Mouse (Mus musculus): Measurements from ENCODE around the gene Gak. TPM values are rescaled to one million over a fixed set of nuclear protein-coding genes. Genes with fewer than 3 reads are reported as not detected.

The Gak gene
- polyA plus RNA-seq, 1 experiment from 2014 or later: 46.2 TPM

DNA sequence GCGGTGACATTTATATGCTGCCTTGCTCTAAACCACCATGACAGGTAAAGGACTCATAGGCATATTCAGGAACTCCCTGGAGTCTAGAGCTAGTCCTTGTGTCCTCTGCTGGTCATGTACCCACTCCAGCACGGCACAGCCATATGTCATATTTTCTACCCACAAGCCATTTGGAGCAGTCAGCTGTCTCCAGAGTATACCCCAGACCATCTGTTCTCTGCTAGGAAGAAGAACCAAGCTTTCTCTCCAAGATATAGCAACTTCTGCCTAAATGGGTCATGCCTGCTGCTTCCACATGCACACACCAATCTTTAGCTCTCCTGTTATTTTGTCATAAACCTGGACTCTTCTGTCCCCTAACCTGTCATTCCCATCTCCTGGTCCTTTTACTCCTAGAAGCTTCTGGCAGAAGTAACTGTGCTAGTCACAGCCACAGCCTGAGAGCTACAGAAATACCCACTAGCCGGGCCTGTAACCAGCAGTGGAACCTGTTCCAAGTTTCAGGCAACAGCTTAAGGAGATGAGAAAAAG, 48.1 kb downstream of the Gak start:
- Histone ChIP-seq H3K9ac (ENCODE audit: low read depth, low read length) (no peak overlapping the region), H3K27me3 (replicated peaks; ENCODE audit: control insufficient read depth, insufficient read depth, low read length) (no peaks in the 10 kb centered on the region), H3K4me2 (ENCODE audit: low read depth, low read length) (no peak overlapping the region), H3K36me3 (ENCODE audit: control insufficient read depth, insufficient read depth, low read length) (peaks cover 83% of the 10 kb centered on the region), H3K27ac (replicated peaks; ENCODE audit: low read depth, low read length) (no peak overlapping the region), H3K9me3 (ENCODE audit: control insufficient read depth, low read length) (no peaks in the 10 kb centered on the region), H3K4me3 (ENCODE audit: low read depth, low read length) (no peak overlapping the region), H3K4me1 (ENCODE audit: control insufficient read depth, insufficient read depth, low read length) (no peaks in the 10 kb centered on the region)
- ATAC-seq (ENCODE audit: low read depth): no peak
- no peak for DNase-seq (ENCODE audit: low spot score)
- 92% methylated on average over 3 of the region's 3 CpGs for WGBS

GRCm38 (mm10) chr5:108573054-108573453, 56.5 kb downstream of the Gak start:
- no peak for DNase-seq (ENCODE audit: low spot score)
- no peak overlapping the region for H3K4me3 ChIP-seq (ENCODE audit: low read depth, low read length)
- no peaks in the 10 kb centered on the region for H3K9me3 ChIP-seq (ENCODE audit: control insufficient read depth, low read length)
- no peak overlapping the region for H3K4me2 ChIP-seq (ENCODE audit: low read depth, low read length)
- no peak overlapping the region for H3K27ac ChIP-seq (replicated peaks; ENCODE audit: low read depth, low read length)
- WGBS: 97% methylated on average over 6 of the region's 6 CpGs
- no peaks in the 10 kb centered on the region for H3K27me3 ChIP-seq (replicated peaks; ENCODE audit: control insufficient read depth, insufficient read depth, low read length)
- peaks cover 97% of the 10 kb centered on the region for H3K36me3 ChIP-seq (ENCODE audit: control insufficient read depth, insufficient read depth, low read length)
- no peaks in the 10 kb centered on the region for H3K4me1 ChIP-seq (ENCODE audit: control insufficient read depth, insufficient read depth, low read length)
- ATAC-seq (ENCODE audit: low read depth): no peak
- no peak overlapping the region for H3K9ac ChIP-seq (ENCODE audit: low read depth, low read length)

GRCm38 (mm10) chr5:108570991-108571390, 58.6 kb downstream of the Gak start:
- ATAC-seq (ENCODE audit: low read depth) (no peak), DNase-seq (ENCODE audit: low spot score) (no peak)
- 85% methylated on average over 1 of the region's 1 CpGs for WGBS
- Histone ChIP-seq H3K4me2 (ENCODE audit: low read depth, low read length) (no peak overlapping the region), H3K27me3 (replicated peaks; ENCODE audit: control insufficient read depth, insufficient read depth, low read length) (no peaks in the 10 kb centered on the region), H3K27ac (replicated peaks; ENCODE audit: low read depth, low read length) (no peak overlapping the region), H3K9ac (ENCODE audit: low read depth, low read length) (no peak overlapping the region), H3K9me3 (ENCODE audit: control insufficient read depth, low read length) (no peaks in the 10 kb centered on the region), H3K36me3 (ENCODE audit: control insufficient read depth, insufficient read depth, low read length) (peaks cover 84% of the 10 kb centered on the region), H3K4me3 (ENCODE audit: low read depth, low read length) (no peak overlapping the region), H3K4me1 (ENCODE audit: control insufficient read depth, insufficient read depth, low read length) (no peaks in the 10 kb centered on the region)

DNA sequence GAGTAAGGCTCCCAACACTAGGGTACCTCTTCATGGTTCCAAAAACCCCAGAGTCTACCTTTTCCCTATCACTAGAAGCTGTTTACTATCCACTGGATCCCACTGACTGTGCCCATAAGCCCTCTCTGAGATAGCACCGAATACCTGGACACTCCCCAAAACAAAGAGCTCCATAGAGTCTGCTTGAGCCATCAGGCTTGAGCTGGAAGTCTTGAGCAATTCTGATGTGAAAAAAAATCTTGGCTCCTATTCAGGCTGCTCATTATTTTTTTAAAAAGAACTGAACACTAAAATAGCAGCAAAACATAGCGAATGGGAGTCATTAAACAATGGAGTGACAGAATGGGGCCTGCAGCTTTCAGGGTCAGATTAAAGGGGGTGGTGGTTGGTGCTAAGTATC, 62.5 kb downstream of the Gak start:
- no peaks in the 10 kb centered on the region for H3K9me3 ChIP-seq (ENCODE audit: control insufficient read depth, low read length)
- H3K4me3 ChIP-seq (ENCODE audit: low read depth, low read length): no peak overlapping the region
- ATAC-seq (ENCODE audit: low read depth): no peak
- peaks cover 48% of the 10 kb centered on the region for H3K36me3 ChIP-seq (ENCODE audit: control insufficient read depth, insufficient read depth, low read length)
- H3K9ac ChIP-seq (ENCODE audit: low read depth, low read length): no peak overlapping the region
- DNase-seq (ENCODE audit: low spot score): no peak
- WGBS: 93% methylated on average over 2 of the region's 2 CpGs
- H3K27me3 ChIP-seq (replicated peaks; ENCODE audit: control insufficient read depth, insufficient read depth, low read length): no peaks in the 10 kb centered on the region
- H3K27ac ChIP-seq (replicated peaks; ENCODE audit: low read depth, low read length): no peak overlapping the region
- H3K4me1 ChIP-seq (ENCODE audit: control insufficient read depth, insufficient read depth, low read length): no peaks in the 10 kb centered on the region
- H3K4me2 ChIP-seq (ENCODE audit: low read depth, low read length): no peak overlapping the region

DNA sequence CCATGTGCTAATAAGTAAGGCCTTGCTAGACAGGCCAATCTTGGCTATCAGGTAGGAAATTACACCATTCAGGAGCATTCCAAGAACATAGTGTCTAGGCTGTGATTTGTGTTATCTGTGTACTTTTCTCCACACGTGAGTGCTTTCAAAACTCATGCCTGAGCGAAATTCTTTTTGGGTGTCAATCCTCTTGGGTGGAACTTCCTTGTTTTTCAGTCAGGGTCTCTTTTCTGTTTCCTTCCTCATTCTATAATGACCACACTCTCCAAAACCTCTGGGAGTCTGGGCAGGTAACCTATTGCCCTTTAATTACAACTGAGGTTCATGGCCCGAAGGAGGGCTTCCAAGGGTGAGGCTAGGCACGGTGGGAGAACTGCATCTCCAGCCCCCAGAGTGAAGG, 63.0 kb downstream of the Gak start:
- DNase-seq (ENCODE audit: low spot score): no peak
- Histone ChIP-seq H3K27ac (replicated peaks; ENCODE audit: low read depth, low read length) (no peak overlapping the region), H3K4me1 (ENCODE audit: control insufficient read depth, insufficient read depth, low read length) (no peaks in the 10 kb centered on the region), H3K36me3 (ENCODE audit: control insufficient read depth, insufficient read depth, low read length) (peaks cover 43% of the 10 kb centered on the region), H3K4me3 (ENCODE audit: low read depth, low read length) (no peak overlapping the region), H3K27me3 (replicated peaks; ENCODE audit: control insufficient read depth, insufficient read depth, low read length) (no peaks in the 10 kb centered on the region), H3K9me3 (ENCODE audit: control insufficient read depth, low read length) (no peaks in the 10 kb centered on the region), H3K4me2 (ENCODE audit: low read depth, low read length) (no peak overlapping the region), H3K9ac (ENCODE audit: low read depth, low read length) (no peak overlapping the region)
- ATAC-seq (ENCODE audit: low read depth): no peak
- WGBS: 87% methylated on average over 4 of the region's 4 CpGs

DNA sequence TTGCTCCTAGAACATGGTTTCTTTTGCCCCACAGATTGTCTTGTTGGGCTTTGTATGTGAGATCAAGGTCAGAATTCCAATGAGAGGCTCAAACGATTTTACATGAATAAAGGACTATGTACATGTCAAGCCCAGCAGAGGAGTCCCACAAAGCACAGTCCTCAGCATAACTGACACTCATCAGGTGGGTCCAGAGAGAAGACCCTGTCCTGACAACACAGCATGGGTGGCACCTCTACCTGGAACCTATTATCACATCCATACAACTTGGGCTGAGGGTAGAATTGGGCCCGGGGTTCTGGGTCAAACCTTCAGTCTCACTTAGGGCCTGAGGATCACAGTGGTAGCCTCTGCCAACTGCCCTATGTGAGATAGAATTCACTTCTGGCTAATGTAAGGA, 64.2 kb downstream of the Gak start:
- DNase-seq (ENCODE audit: low spot score) (no peak), ATAC-seq (ENCODE audit: low read depth) (no peak)
- WGBS: 92% methylated on average over 2 of the region's 2 CpGs
- Histone ChIP-seq H3K27ac (replicated peaks; ENCODE audit: low read depth, low read length) (no peak overlapping the region), H3K9ac (ENCODE audit: low read depth, low read length) (no peak overlapping the region), H3K9me3 (ENCODE audit: control insufficient read depth, low read length) (no peaks in the 10 kb centered on the region), H3K27me3 (replicated peaks; ENCODE audit: control insufficient read depth, insufficient read depth, low read length) (no peaks in the 10 kb centered on the region), H3K4me1 (ENCODE audit: control insufficient read depth, insufficient read depth, low read length) (no peaks in the 10 kb centered on the region), H3K4me2 (ENCODE audit: low read depth, low read length) (no peak overlapping the region), H3K4me3 (ENCODE audit: low read depth, low read length) (no peak overlapping the region), H3K36me3 (ENCODE audit: control insufficient read depth, insufficient read depth, low read length) (peaks cover 31% of the 10 kb centered on the region)

GRCm38 (mm10) chr5:108564346-108564745, 65.2 kb downstream of the Gak start:
- ATAC-seq (ENCODE audit: low read depth) (no peak), DNase-seq (ENCODE audit: low spot score) (no peak)
- no peak overlapping the region for H3K4me3 ChIP-seq (ENCODE audit: low read depth, low read length)
- no peak overlapping the region for H3K9ac ChIP-seq (ENCODE audit: low read depth, low read length)
- 0 out of 2 replicates have a peak, but pooled peaks cover 4% of the 10 kb centered on the region for H3K9me3 ChIP-seq (ENCODE audit: control insufficient read depth, low read length)
- H3K36me3 ChIP-seq (ENCODE audit: control insufficient read depth, insufficient read depth, low read length): peaks cover 21% of the 10 kb centered on the region
- no peak overlapping the region for H3K4me2 ChIP-seq (ENCODE audit: low read depth, low read length)
- H3K27me3 ChIP-seq (replicated peaks; ENCODE audit: control insufficient read depth, insufficient read depth, low read length): no peaks in the 10 kb centered on the region
- 90% methylated on average over 3 of the region's 3 CpGs for whole genome bisulfite sequencing
- no peaks in the 10 kb centered on the region for H3K4me1 ChIP-seq (ENCODE audit: control insufficient read depth, insufficient read depth, low read length)
- H3K27ac ChIP-seq (replicated peaks; ENCODE audit: low read depth, low read length): no peak overlapping the region

DNA sequence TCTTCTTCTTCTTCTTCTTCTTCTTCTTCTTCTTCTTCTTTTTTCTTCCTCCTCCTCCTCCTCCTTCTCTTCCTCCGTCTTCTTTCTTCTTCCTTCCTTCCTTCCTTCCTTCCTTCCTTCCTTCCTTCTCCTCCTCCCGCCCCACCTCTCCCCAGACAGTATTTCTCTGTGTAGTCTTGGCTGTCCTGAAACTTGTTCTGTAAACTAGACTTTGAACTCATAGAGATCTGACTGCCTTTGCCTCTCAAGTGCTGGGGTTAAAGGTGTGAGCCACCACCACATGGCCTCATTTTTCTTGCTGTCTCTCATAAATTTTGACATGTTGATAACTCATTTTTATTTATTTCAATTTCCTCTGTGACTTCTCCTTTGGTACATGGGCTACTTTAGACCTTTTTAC, 67.1 kb downstream of the Gak start:
- Histone ChIP-seq H3K36me3 (ENCODE audit: control insufficient read depth, insufficient read depth, low read length) (peaks cover 2% of the 10 kb centered on the region; the same call in 1 of the 2 replicates), H3K9me3 (ENCODE audit: control insufficient read depth, low read length) (0 out of 2 replicates have a peak, but pooled peaks cover 4% of the 10 kb centered on the region), H3K4me1 (ENCODE audit: control insufficient read depth, insufficient read depth, low read length) (no peaks in the 10 kb centered on the region), H3K4me2 (ENCODE audit: low read depth, low read length) (no peak overlapping the region), H3K9ac (ENCODE audit: low read depth, low read length) (no peak overlapping the region), H3K27me3 (replicated peaks; ENCODE audit: control insufficient read depth, insufficient read depth, low read length) (no peaks in the 10 kb centered on the region), H3K4me3 (ENCODE audit: low read depth, low read length) (no peak overlapping the region), H3K27ac (replicated peaks; ENCODE audit: low read depth, low read length) (no peak overlapping the region)
- ATAC-seq (ENCODE audit: low read depth) (no peak), DNase-seq (ENCODE audit: low spot score) (no peak)
- 88% methylated on average over 2 of the region's 2 CpGs for WGBS

GRCm38 (mm10) chr5:108556986-108557385, 72.6 kb downstream of the Gak start:
- no peak for ATAC-seq (ENCODE audit: low read depth)
- Histone ChIP-seq H3K27ac (replicated peaks; ENCODE audit: low read depth, low read length) (no peak overlapping the region), H3K27me3 (replicated peaks; ENCODE audit: control insufficient read depth, insufficient read depth, low read length) (no peaks in the 10 kb centered on the region), H3K4me1 (ENCODE audit: control insufficient read depth, insufficient read depth, low read length) (no peaks in the 10 kb centered on the region), H3K36me3 (ENCODE audit: control insufficient read depth, insufficient read depth, low read length) (no peaks in the 10 kb centered on the region), H3K9ac (ENCODE audit: low read depth, low read length) (no peak overlapping the region), H3K4me2 (ENCODE audit: low read depth, low read length) (no peak overlapping the region), H3K4me3 (ENCODE audit: low read depth, low read length) (no peak overlapping the region), H3K9me3 (ENCODE audit: control insufficient read depth, low read length) (0 out of 2 replicates have a peak, but pooled peaks cover 4% of the 10 kb centered on the region)
- DNase-seq (ENCODE audit: low spot score): no peak
- WGBS: 73% methylated on average over 4 of the region's 4 CpGs
